Mouse (Mus musculus) heart, adult 9 months (tissue): ENCODE data around the gene Wfdc1.

Experiments used
- DNase-seq, 2 experiments: peaks; one replicate each; pipeline ENCODE4 v3.0.0; 2022; ENCODE audit warnings: low spot score in 2 of 2

Gene Wfdc1

GRCm38 (mm10) chr8:119666219-119666951 lies at the start of gene Wfdc1:
Gene Wfdc1, plus strand, starts transcription at chr8:119666365.
- DNase-seq, result peak; percentile 50 to 57

DNA sequence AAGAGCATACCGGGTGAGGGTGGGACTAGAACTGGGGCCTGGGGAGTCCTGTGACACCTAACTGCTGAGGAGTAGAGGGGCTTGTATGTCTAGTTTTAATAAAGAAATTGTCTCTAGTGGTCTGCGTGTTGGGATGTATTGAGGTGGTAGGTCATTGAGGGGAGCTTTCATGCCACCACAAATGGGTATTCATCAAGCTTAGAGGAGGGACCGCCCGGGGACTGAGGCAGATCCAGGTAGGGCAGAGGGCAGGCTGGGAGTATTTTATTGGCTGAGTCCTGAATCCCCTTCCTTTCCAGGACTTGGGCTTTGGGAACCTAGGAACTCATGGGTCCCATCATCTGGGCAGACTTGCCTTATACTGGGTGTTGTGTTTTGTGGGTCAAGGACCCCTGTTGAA lies 49.4 kb upstream of the Wfdc1 start:
- DNase-seq, result no peak

GRCm38 (mm10) chr8:119617586-119617985 lies 48.6 kb upstream of the Wfdc1 start:
- peak; percentile 24 to 39 for DNase-seq

DNA sequence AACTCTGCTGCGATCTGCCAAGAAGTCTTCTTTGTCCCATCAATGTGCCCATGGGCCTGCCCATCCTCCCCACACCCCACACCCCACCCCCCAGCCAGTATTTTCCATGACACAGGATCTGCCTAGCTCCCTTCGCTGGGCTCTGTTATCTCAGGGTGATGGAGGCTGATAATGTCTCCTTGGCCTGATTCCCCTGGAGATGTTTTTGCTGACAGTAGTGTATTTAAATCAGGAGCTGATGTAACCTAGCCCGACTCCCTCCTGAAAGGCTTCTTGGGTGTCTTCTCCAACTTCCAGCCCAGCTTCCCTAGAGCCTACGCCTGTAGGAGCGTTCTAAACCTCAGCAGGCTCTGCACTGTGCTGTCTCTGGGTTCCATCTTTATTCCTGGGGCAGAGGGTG lies 47.3 kb upstream of the Wfdc1 start:
- DNase-seq, result no peak

GRCm38 (mm10) chr8:119620116-119620840 lies 45.9 kb upstream of the Wfdc1 start:
- DNase-seq, result no peak

DNA sequence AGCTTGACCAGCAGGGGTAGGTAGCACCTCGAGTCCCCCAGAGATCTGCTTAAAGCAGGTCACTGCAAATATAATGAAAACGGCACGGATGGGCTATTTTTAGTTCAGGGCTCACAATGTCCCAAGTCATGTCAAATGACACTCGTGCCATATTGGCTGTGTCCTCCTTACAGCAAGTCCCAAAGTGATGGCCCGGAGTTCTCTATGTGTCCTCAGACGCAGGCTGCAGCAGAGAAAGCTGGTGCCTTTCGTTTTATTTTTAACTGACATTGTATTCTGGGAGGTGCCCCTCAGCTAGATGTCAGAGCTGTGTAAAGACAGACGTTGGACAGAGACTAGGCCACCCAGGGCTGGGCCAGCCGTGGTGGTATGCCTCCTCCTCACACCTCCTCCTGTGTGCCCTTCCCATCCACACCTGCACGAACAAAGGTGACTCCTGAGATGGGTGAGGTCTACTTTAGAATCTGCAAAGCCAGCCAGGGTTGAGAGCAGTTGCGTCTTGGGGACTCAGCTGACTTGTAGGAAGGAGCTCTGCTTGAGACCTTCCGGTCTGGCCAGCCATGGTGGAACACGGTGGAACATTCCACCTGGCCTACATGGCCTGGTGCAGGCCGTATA lies 45.2 kb upstream of the Wfdc1 start:
- DNase-seq, result peak; percentile 21 to 24

DNA sequence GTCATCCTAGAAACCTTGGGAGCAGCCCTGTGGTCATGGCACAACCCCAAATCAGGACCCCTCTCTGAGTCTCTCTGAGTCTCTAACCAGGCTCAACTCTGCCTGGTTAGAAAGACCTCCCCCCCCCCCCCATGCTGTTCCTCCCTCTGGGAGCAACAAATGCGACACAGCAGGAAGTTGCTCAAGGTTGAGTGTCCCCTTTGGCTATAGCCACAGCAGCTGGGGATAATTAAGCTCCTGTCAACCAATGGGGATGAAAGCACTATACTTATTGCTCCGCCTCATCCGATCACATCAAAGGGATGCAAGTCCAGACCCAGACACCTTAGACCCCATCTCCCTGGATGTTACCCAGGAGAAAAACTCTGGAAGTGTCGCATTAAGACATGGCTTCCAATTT lies 43.6 kb upstream of the Wfdc1 start:
- no peak for DNase-seq

- no peak for DNase-seq
Observed at GRCm38 (mm10) chr8:119623061-119623460, 43.1 kb upstream of the Wfdc1 start.

- no peak for DNase-seq
Observed at GRCm38 (mm10) chr8:119623744-119624143, 42.4 kb upstream of the Wfdc1 start.

DNA sequence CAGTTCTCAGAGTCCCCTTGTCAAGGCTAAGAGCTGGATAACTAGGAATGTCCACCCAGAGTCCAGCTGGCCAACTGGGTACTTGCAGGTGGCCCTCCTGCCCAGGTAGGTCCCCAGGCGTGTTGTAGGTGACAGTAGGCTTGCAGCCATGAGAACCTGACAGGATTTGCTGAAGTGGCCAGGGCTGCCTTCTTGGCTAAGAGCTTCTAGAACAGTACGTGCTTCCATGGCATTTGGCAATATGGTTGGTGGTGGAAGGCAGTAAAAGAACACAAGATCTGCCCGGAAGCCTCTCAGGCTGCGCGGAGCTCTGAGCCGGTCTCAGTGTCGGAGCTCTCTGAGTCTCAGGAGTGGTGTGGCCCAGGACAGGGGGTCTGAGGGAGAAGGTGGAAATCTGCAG lies 41.2 kb upstream of the Wfdc1 start:
- DNase-seq, result no peak

- no peak for DNase-seq
Observed at GRCm38 (mm10) chr8:119625788-119626187, 40.4 kb upstream of the Wfdc1 start.

- no peak for DNase-seq
Observed at GRCm38 (mm10) chr8:119627199-119627598, 39.0 kb upstream of the Wfdc1 start.

- no peak for DNase-seq
Observed at GRCm38 (mm10) chr8:119627613-119628359, 38.4 kb upstream of the Wfdc1 start.

DNA sequence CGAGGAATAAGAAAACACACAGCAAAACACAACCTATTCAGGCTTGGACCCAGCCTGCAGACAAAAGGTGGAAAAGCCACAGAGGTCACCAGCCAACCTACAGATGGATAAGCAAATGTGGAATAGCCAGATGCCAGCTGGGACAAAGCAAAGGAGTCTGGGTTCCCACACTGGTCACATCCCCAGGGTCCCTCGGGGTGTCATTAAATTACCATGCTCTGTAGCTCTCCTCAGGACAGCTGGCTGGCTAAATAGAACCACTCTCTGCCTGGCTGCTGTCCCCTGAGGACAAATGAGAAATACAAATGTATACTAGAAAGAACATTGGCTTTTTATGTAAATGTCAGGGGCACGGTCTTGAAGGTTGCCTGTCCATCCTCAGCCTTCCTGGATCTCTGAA lies 35.3 kb upstream of the Wfdc1 start:
- DNase-seq, result no peak

DNA sequence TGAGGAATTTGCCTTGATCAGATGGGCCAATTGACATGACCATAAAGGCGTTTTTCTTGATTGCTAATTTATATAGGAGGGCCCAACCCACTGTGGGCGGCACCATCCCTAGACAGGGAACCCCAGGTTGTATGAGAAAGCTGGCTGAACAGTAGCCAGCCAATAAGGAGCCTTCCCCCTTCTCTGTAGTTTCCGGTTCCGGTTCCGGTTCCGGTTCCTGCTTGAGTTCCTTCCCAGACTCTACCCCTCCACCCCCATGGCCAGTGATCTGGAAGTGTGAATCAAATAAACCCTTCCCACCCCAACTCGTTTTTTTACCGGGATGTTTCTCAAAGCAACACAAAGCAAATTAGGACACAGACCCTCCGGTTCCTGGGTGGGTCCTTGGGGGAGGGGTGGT lies 33.9 kb upstream of the Wfdc1 start:
- no peak for DNase-seq

DNA sequence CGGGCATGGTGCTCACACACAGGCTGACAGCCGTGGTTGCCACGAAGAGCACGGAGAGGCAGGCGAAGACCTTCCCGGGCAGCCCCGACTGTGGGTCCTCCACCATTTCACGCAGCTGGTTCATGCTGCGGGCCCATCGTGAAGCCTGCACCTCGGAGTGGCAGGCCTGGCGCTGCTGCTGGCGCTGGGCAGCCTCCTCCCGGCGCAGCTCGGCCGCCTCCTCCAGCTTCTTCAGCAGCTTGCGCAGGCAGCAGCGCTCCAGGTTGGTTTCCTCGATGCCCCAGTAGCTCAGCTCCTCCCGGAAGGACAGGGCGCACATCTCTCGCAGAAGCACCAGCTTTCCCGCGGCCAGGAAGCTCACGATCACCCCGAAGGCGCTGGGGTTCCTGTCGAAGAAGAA lies 33.3 kb upstream of the Wfdc1 start:
- no peak for DNase-seq

GRCm38 (mm10) chr8:119634616-119635336 lies 31.4 kb upstream of the Wfdc1 start:
- DNase-seq, result peak in 1 of 2 experiments; percentile 31

DNA sequence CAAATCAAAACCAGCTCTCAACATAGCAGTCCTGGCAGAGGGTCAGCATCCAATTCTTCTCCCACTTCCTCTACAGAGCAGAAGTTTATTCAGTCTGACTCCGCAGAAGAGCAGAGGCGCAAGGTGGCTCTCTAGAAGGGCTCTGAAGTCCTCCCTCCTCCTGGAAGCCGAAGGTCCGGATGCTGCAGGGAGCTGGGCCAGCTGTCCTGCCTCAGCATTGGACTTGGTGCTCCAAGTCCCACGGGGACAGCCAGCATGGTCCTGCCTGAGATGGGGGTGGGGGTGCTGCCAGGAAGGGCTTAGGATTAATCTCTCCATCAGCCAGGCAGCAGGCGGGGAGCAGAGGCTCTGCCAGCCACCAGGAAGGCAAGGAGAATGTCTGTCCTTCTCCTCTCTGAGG lies 30.8 kb upstream of the Wfdc1 start, which contains the start of gene Kcng4:
Gene Kcng4 (minus strand): TSS at position 303 of the 400 bp plus-strand sequence.
- peak in 1 of 2 experiments; percentile 21 for DNase-seq

DNA sequence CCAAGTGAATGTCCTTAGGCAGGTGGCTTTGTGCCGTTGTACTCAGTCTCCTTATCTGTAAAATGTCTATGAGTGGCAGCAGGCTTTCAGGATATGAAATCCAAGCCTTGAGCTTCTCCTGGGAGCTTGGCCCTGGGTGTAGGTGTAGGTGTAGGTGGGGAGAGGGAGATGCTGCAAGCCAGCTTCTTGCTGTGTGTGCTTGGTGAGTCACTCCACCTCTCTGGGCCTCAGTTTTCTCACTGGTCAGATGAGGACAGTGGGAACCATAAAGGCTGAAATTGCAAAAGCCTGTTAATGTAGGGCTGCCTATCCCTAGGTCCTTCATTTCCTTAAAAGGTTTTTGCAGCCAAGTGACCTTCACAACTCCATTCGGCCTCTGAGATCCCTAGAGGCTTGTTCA lies 30.2 kb upstream of the Wfdc1 start:
- no peak for DNase-seq

DNA sequence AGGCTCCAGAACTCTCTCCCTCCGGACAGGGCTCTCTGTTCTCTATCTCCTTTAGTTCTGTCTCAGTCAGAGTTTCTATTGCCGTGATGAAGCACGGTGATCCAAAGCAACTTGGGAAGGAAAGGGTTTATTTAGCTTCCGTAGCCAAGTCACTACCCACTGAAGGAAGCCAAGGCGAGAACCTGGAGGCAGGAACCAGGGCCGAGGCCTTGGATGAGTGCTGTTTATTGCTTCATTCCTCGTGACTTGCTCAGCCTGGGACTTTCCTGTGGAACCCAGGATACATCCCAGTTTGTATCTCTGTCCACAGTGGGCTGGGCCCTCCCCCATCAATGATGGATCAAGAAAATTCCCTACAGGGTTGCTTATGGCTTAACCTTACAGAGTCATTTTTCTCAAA lies 29.4 kb upstream of the Wfdc1 start:
- no peak for DNase-seq

DNA sequence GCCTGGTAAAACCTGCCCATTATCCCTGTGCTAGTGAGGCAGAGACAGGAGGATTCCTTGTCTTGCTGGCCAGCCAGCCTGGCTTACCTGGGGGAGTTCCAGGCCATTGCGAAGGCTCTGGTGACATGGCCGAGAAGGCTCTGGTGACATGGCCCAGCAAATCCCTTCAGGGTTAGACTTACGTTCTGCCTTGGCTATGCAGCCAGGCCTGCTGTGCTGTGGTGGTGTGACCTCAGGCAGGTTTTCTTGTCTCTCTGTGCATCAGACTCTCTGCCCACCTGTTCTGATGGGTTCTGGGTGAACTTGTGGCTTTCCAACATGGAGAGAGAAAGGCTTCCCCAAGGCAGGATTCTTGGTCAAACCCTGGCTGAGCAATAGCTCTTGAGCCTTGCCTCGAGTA lies 28.8 kb upstream of the Wfdc1 start:
- no peak for DNase-seq
